In genomic region chr1:67935762-67936500, GRCm38 (mm10) we compare ENCODE assay signal across 27 mouse cellular contexts.
DNase-seq lines count a peak whose midpoint lies in the region; ATAC-seq and TF ChIP-seq lines count a peak whose summit lies in the region.
"Had no signal": no experiment of that assay in that cellular context is flagged by ENCODE, and none has a peak within 500 bp of the region (broad histone marks: within the 10 kb centered on the region; RNA-seq: fewer than 3 reads in every experiment).

No protein-coding gene starts in this region.

- no peak overlapping the region for H3K27ac ChIP-seq in forebrain, embryonic 13.5 days
- H3K27ac ChIP-seq in forebrain, embryonic 15.5 days (replicated peaks): no peak overlapping the region
- H3K27ac ChIP-seq in midbrain, embryonic 11.5 days (ENCODE audit: low read depth, low read length): no peak overlapping the region; the same call in 1 of the 2 replicates
- no peak overlapping the region for H3K27ac ChIP-seq in midbrain, embryonic 13.5 days
- H3K27ac ChIP-seq in ES-E14 (ENCODE audit: insufficient read depth, low read depth, low read length, poor library complexity, severe bottlenecking): peak overlapping the region; percentile 79; the same call in 1 of the 2 replicates
- H3K27ac ChIP-seq: heart, adult 2 months; heart, embryonic 13.5 days; hindbrain, embryonic 14.5 days; intestine, embryonic 15.5 days; left cerebral cortex, adult 2 months; liver, embryonic 13.5 days; neural tube, embryonic 12.5 days; stomach, postnatal 0 days had no signal

- 0 out of 2 replicates have a peak, but pooled peaks have one; percentile 33 for ATAC-seq in forebrain, embryonic 13.5 days
- no peak for ATAC-seq in forebrain, embryonic 15.5 days (replicated peaks)
- ATAC-seq in midbrain, embryonic 11.5 days (ENCODE audit: low FRiP score): peak; percentile 75
- ATAC-seq in midbrain, embryonic 13.5 days: no peak
- ATAC-seq: intestine, embryonic 15.5 days had no signal

- no peak overlapping the region for H3K4me3 ChIP-seq in forebrain, embryonic 13.5 days
- H3K4me3 ChIP-seq in forebrain, embryonic 15.5 days: no peak overlapping the region
- H3K4me3 ChIP-seq in midbrain, embryonic 11.5 days (ENCODE audit: low read depth, low read length): no peak overlapping the region
- no peak overlapping the region for H3K4me3 ChIP-seq in midbrain, embryonic 13.5 days (replicated peaks)
- no peak overlapping the region for H3K4me3 ChIP-seq in ES-E14 (ENCODE audit: insufficient read depth in 1 of 2, low read depth in 1 of 2, low read length in 2 of 2, poor library complexity in 1 of 2, severe bottlenecking in 1 of 2)
- H3K4me3 ChIP-seq: heart, adult 2 months; heart, embryonic 13.5 days; intestine, embryonic 15.5 days; left cerebral cortex, adult 2 months; liver, embryonic 13.5 days; megakaryocyte, embryonic 14.5 days; neural tube, embryonic 12.5 days had no signal

- 32% methylated on average over 3 of the region's 3 CpGs for WGBS in forebrain, embryonic 13.5 days
- 42% methylated on average over 3 of the region's 3 CpGs for WGBS in forebrain, embryonic 15.5 days
- 51% methylated on average over 3 of the region's 3 CpGs for WGBS in midbrain, embryonic 11.5 days
- 21% methylated on average over 3 of the region's 3 CpGs for WGBS in midbrain, embryonic 13.5 days

- no peak overlapping the region for H3K4me2 ChIP-seq in forebrain, embryonic 13.5 days
- H3K4me2 ChIP-seq in forebrain, embryonic 15.5 days (replicated peaks): no peak overlapping the region
- H3K4me2 ChIP-seq in midbrain, embryonic 11.5 days: no peak overlapping the region
- no peak overlapping the region for H3K4me2 ChIP-seq in midbrain, embryonic 13.5 days (replicated peaks)
- H3K4me2 ChIP-seq: heart, embryonic 13.5 days; hindbrain, embryonic 14.5 days; intestine, embryonic 15.5 days; liver, embryonic 13.5 days; neural tube, embryonic 12.5 days had no signal

- in situ Hi-C loops in ES-E14 (cut with MboI; ENCODE audit: low sequenced_read_pairs in 2 of 2, unreplicated experiment in 2 of 2): no loop called here

- H3K27me3 ChIP-seq in forebrain, embryonic 13.5 days: no peaks in the 10 kb centered on the region
- H3K27me3 ChIP-seq in forebrain, embryonic 15.5 days: no peaks in the 10 kb centered on the region
- H3K27me3 ChIP-seq in midbrain, embryonic 11.5 days (ENCODE audit: control insufficient read depth, insufficient read depth, low read length): no peaks in the 10 kb centered on the region
- H3K27me3 ChIP-seq in midbrain, embryonic 13.5 days: no peaks in the 10 kb centered on the region
- H3K27me3 ChIP-seq: heart, embryonic 13.5 days; intestine, embryonic 15.5 days; liver, embryonic 13.5 days; megakaryocyte, embryonic 14.5 days; neural tube, embryonic 12.5 days had no signal

- H3K4me1 ChIP-seq in forebrain, embryonic 13.5 days: no peaks in the 10 kb centered on the region
- no peaks in the 10 kb centered on the region for H3K4me1 ChIP-seq in forebrain, embryonic 15.5 days
- no peaks in the 10 kb centered on the region for H3K4me1 ChIP-seq in midbrain, embryonic 11.5 days (ENCODE audit: control insufficient read depth, insufficient read depth, low read length)
- no peaks in the 10 kb centered on the region for H3K4me1 ChIP-seq in midbrain, embryonic 13.5 days (replicated peaks)
- peaks cover 0 to 8% of the 10 kb centered on the region in 2 experiments; a peak in 1 of 4 replicates for H3K4me1 ChIP-seq in ES-E14 (ENCODE audit: control insufficient read depth in 2 of 2, insufficient read depth in 2 of 2, low read length in 2 of 2, poor library complexity in 1 of 2)
- H3K4me1 ChIP-seq: heart, embryonic 13.5 days; intestine, embryonic 15.5 days; liver, embryonic 13.5 days; megakaryocyte, embryonic 14.5 days; neural tube, embryonic 12.5 days had no signal

- H3K36me3 ChIP-seq in forebrain, embryonic 13.5 days (ENCODE audit: poor library complexity, severe bottlenecking): no peaks in the 10 kb centered on the region
- H3K36me3 ChIP-seq in forebrain, embryonic 15.5 days: no peaks in the 10 kb centered on the region
- H3K36me3 ChIP-seq in midbrain, embryonic 11.5 days (ENCODE audit: control insufficient read depth, insufficient read depth, low read length): no peaks in the 10 kb centered on the region
- no peaks in the 10 kb centered on the region for H3K36me3 ChIP-seq in midbrain, embryonic 13.5 days
- no peaks in the 10 kb centered on the region for H3K36me3 ChIP-seq in ES-E14 (ENCODE audit: control insufficient read depth, insufficient read depth, low read length, poor library complexity, severe bottlenecking)
- H3K36me3 ChIP-seq: heart, embryonic 13.5 days; intestine, embryonic 15.5 days; liver, embryonic 13.5 days; neural tube, embryonic 12.5 days had no signal

- no peaks in the 10 kb centered on the region; the same call in 1 of the 2 replicates for H3K9me3 ChIP-seq in forebrain, embryonic 13.5 days (replicated peaks)
- peaks cover 5% of the 10 kb centered on the region; the same call in 1 of the 2 replicates for H3K9me3 ChIP-seq in forebrain, embryonic 15.5 days
- H3K9me3 ChIP-seq in midbrain, embryonic 11.5 days (ENCODE audit: control insufficient read depth, low read length): no peaks in the 10 kb centered on the region
- H3K9me3 ChIP-seq in midbrain, embryonic 13.5 days: no peaks in the 10 kb centered on the region; the same call in 1 of the 2 replicates
- 0 out of 2 replicates have a peak, but pooled peaks cover 5% of the 10 kb centered on the region for H3K9me3 ChIP-seq in ES-E14 (ENCODE audit: control insufficient read depth, insufficient read depth, low read depth, low read length)
- H3K9me3 ChIP-seq: heart, embryonic 13.5 days; intestine, embryonic 15.5 days; liver, embryonic 13.5 days had no signal

- H3K9ac ChIP-seq in forebrain, embryonic 13.5 days: no peak overlapping the region
- no peak overlapping the region for H3K9ac ChIP-seq in forebrain, embryonic 15.5 days (replicated peaks)
- H3K9ac ChIP-seq in midbrain, embryonic 11.5 days (ENCODE audit: low read length): no peak overlapping the region
- no peak overlapping the region for H3K9ac ChIP-seq in midbrain, embryonic 13.5 days (replicated peaks)
- H3K9ac ChIP-seq in ES-E14 (ENCODE audit: insufficient read depth, low read depth, low read length, poor library complexity, severe bottlenecking): no peak overlapping the region
- H3K9ac ChIP-seq: heart, embryonic 13.5 days; hindbrain, embryonic 14.5 days; intestine, embryonic 15.5 days; liver, embryonic 13.5 days; neural tube, embryonic 12.5 days had no signal

- no peak for DNase-seq in midbrain, embryonic 11.5 days (ENCODE audit: low spot score, missing footprints)
- peak; percentile 44 for DNase-seq in ES-E14 (ENCODE audit: low read depth, low spot score)
- peak; percentile 14 for DNase-seq in embryo, embryonic 10.5 days (ENCODE audit: low spot score)
- DNase-seq in adrenal gland, postnatal 25 days: no peak
- DNase-seq: adrenal gland, adult 8-10 months; cerebellum, adult 8-10 months; cerebellum, postnatal 36 days; gastrocnemius, postnatal 36 days; heart, adult 2 months; heart, postnatal 14 days; kidney, adult 8-10 months; kidney, postnatal 10 days; liver, embryonic 13.5 days; lung, adult 2 months; lung, postnatal 14 days; right cerebral cortex, postnatal 14 days; thymus, postnatal 14 days had no signal

TF ChIP-seq in ES-E14, 5 proteins besides CTCF, POLR2A, EP300 and RAD21:
- TF ChIP-seq MAFK (IDR thresholded peaks at IDR 0.05; ENCODE audit: insufficient read depth, low read depth, low read length) (peak; percentile 93), ZC3H11A (IDR thresholded peaks at IDR 0.05; ENCODE audit: borderline replicate concordance, low read depth, low read length) (no peak), HCFC1 (IDR thresholded peaks at IDR 0.05; ENCODE audit: borderline replicate concordance, insufficient read depth, low read length) (no peak)

Comparison
In these comparisons a context has a peak if more than half of its experiments do, and no peak if none do; other contexts are left out.
1. ATAC-seq: peak in forebrain, embryonic 13.5 days (single experiment) and midbrain, embryonic 11.5 days (single experiment); none in forebrain, embryonic 15.5 days (single experiment) and midbrain, embryonic 13.5 days (single experiment).
2. DNase-seq: peak in ES-E14 (single experiment) and embryo, embryonic 10.5 days (single experiment); none in midbrain, embryonic 11.5 days (single experiment) and adrenal gland, postnatal 25 days (single experiment).